Mouse (Mus musculus): ENCODE measurements around the gene Wbp1. TPM values are rescaled to one million over a fixed set of nuclear protein-coding genes. Genes with fewer than 3 reads are reported as not detected.

Wbp1 gene
- total and polyA plus RNA-seq, 3 experiments: 19.3 to 27.5 (median 24.1) TPM

DNA sequence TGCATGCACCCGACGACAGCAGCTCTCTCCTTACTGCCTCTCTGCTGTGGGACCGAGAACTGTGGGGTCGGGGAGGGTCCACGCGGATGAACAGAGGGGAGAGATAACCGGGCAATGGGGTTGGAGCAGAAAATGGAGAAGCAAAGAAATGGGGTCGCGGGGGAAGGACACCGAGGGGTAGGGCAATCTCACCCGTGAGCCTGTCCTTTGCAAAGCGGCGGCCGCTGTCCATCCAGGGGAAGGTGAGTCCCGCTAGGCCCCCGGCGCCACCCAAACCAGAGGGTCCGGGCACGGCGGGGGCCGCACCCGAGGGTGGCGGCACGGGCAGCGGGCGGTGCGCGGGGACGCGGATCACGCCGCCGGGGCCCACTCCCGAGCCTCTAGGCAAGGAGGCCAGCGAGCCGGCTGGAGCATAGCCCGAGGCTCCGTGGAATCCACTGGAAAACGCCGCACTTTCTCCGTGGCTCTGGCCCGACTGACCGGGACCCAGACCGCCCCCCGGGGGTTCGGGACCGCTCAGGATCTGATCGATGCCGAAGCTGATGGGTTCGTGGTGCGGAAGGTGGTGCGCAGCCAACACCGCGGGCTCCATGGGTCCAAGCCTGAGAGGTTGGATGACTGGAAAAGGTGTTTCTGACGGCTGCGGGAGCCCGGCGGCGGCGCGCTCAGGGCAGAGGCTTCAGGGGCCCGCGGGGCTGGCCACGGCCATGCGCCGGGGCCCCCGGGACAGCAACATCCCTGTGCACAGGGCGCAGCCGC is 51.7 kb downstream of the Wbp1 start:
- H3K36me3 ChIP-seq (replicated peaks in 1 of 2; ENCODE audit: control insufficient read depth in 1 of 2, insufficient read depth in 1 of 2, low read length in 1 of 2): peaks cover 0 to 22% of the 10 kb centered on the region in 2 experiments
- H3K27ac ChIP-seq (ENCODE audit: insufficient read depth, low read depth): no peak overlapping the region
- H3K9me3 ChIP-seq (replicated peaks; ENCODE audit: low read length): peaks cover 33% of the 10 kb centered on the region
- dilution Hi-C loops (cut with MboI; ENCODE audit: extremely low pct_ligation_motif_present, extremely low pct_unique_long_range_greater_than_20kb, low sequenced_read_pairs): no loop called here
- H3K4me3 ChIP-seq (replicated peaks in 1 of 3; ENCODE audit: low read depth in 2 of 3, low read length in 2 of 3, poor library complexity in 1 of 3): no peak overlapping the region
- no peak for DNase-seq (ENCODE audit: extremely low read depth)
- H3K9ac ChIP-seq (ENCODE audit: insufficient read depth, low read depth): no peak overlapping the region
- H3K79me2 ChIP-seq (replicated peaks; ENCODE audit: control insufficient read depth, extremely low read depth, insufficient read depth, poor library complexity, severe bottlenecking): no peaks in the 10 kb centered on the region
- no peaks in the 10 kb centered on the region for H3K4me1 ChIP-seq (ENCODE audit: control insufficient read depth in 1 of 2, insufficient read depth in 2 of 2)
- H3K27me3 ChIP-seq (replicated peaks): no peaks in the 10 kb centered on the region
- in situ Hi-C loops (cut with MboI; ENCODE audit: low pct_ligation_motif_present, low pct_unique_long_range_greater_than_20kb, low sequenced_read_pairs): no loop called here
- TF ChIP-seq ELF1 (IDR thresholded peaks at IDR 0.05; ENCODE audit: low read depth, low read length): no peak
- no peak for TF ChIP-seq CTCF (conservative IDR thresholded peaks at IDR 0.05 in 1 of 2, IDR thresholded peaks at IDR 0.05 in 1 of 2; ENCODE audit: low read depth in 2 of 2, low read length in 2 of 2)
- no peak for TF ChIP-seq NELFE (IDR thresholded peaks at IDR 0.05; ENCODE audit: low read depth, low read length)
- no peak for TF ChIP-seq POLR2A (IDR thresholded peaks at IDR 0.05; ENCODE audit: low read depth, low read length)
- no peak for TF ChIP-seq IRF4 (IDR thresholded peaks at IDR 0.05; ENCODE audit: low read depth, low read length)
- no peak for TF ChIP-seq RCOR1 (conservative IDR thresholded peaks at IDR 0.05; ENCODE audit: low read depth, low read length)
- no peak for TF ChIP-seq TBP (conservative IDR thresholded peaks at IDR 0.05; ENCODE audit: low read depth, low read length)
- no peak for TF ChIP-seq ZC3H11A (IDR thresholded peaks at IDR 0.05; ENCODE audit: low read depth, low read length)
- TF ChIP-seq MAX (IDR thresholded peaks at IDR 0.05; ENCODE audit: low read length): no peak
- no peak for TF ChIP-seq MAFK (IDR thresholded peaks at IDR 0.05; ENCODE audit: insufficient replicate concordance, low read length)
- TF ChIP-seq E2F4 (IDR thresholded peaks at IDR 0.05; ENCODE audit: insufficient replicate concordance, low read depth, low read length): no peak
- TF ChIP-seq GABPA (IDR thresholded peaks at IDR 0.05; ENCODE audit: insufficient replicate concordance, low read depth, low read length): no peak
- TF ChIP-seq PAX5 (IDR thresholded peaks at IDR 0.05; ENCODE audit: low read length): no peak
- no peak for TF ChIP-seq POLR2AphosphoS2 (IDR thresholded peaks at IDR 0.05; ENCODE audit: low read depth, low read length)
- no peak for TF ChIP-seq USF1 (IDR thresholded peaks at IDR 0.05; ENCODE audit: low read depth, low read length)
- no peak overlapping the region for H3K4me2 ChIP-seq (ENCODE audit: insufficient read depth, low read depth, poor library complexity, severe bottlenecking)

Other genes with a start within 250 kb of the Wbp1 start
Only the 20 nearest of the 23 such genes appear.
- gene Sema4f, start 181.8 kb downstream of the Wbp1 start, total RNA-seq (2012; rRNA removed): 0.04 TPM in 1 of 2 replicates, not detected in the other
- gene Sema4f, start 181.8 kb downstream of the Wbp1 start, total RNA-seq (2014; rRNA removed): not detected in 2 replicates
- not detected in 2 replicates for gene Sema4f, start 181.8 kb downstream of the Wbp1 start, polyA plus RNA-seq (2012; ENCODE audit: insufficient read length, low read depth)
- gene M1ap, start 174.7 kb downstream of the Wbp1 start, total RNA-seq (2012; rRNA removed): 3.0 and 6.4 TPM in 2 replicates
- 1.8 and 2.4 TPM in 2 replicates for gene M1ap, start 174.7 kb downstream of the Wbp1 start, total RNA-seq (2014; rRNA removed)
- 3.9 and 4.7 TPM in 2 replicates for gene M1ap, start 174.7 kb downstream of the Wbp1 start, polyA plus RNA-seq (2012; ENCODE audit: insufficient read length, low read depth)
- gene Dok1, start 88.1 kb downstream of the Wbp1 start, total RNA-seq (2012; rRNA removed): 33.2 and 34.7 TPM in 2 replicates
- 21.3 and 21.4 TPM in 2 replicates for gene Dok1, start 88.1 kb downstream of the Wbp1 start, total RNA-seq (2014; rRNA removed)
- gene Dok1, start 88.1 kb downstream of the Wbp1 start, polyA plus RNA-seq (2012; ENCODE audit: insufficient read length, low read depth): 23.8 and 24.6 TPM in 2 replicates
- gene Loxl3, start 87.4 kb downstream of the Wbp1 start, total RNA-seq (2012; rRNA removed): 0.93 and 1.0 TPM in 2 replicates
- gene Loxl3, start 87.4 kb downstream of the Wbp1 start, total RNA-seq (2014; rRNA removed): 0.05 TPM in 1 of 2 replicates, not detected in the other
- gene Loxl3, start 87.4 kb downstream of the Wbp1 start, polyA plus RNA-seq (2012; ENCODE audit: insufficient read length, low read depth): 0.74 and 1.0 TPM in 2 replicates
- 235 and 240 TPM in 2 replicates for gene Aup1, start 67.0 kb downstream of the Wbp1 start, total RNA-seq (2012; rRNA removed)
- 108 and 119 TPM in 2 replicates for gene Aup1, start 67.0 kb downstream of the Wbp1 start, total RNA-seq (2014; rRNA removed)
- 284 and 324 TPM in 2 replicates for gene Aup1, start 67.0 kb downstream of the Wbp1 start, polyA plus RNA-seq (2012; ENCODE audit: insufficient read length, low read depth)
- 113 and 128 TPM in 2 replicates for gene Htra2, start 66.3 kb downstream of the Wbp1 start, total RNA-seq (2012; rRNA removed)
- 131 and 137 TPM in 2 replicates for gene Htra2, start 66.3 kb downstream of the Wbp1 start, total RNA-seq (2014; rRNA removed)
- gene Htra2, start 66.3 kb downstream of the Wbp1 start, polyA plus RNA-seq (2012; ENCODE audit: insufficient read length, low read depth): 154 and 185 TPM in 2 replicates
- 2.2 and 2.7 TPM in 2 replicates for gene Dqx1, start 63.7 kb downstream of the Wbp1 start, total RNA-seq (2012; rRNA removed)
- gene Dqx1, start 63.7 kb downstream of the Wbp1 start, total RNA-seq (2014; rRNA removed): 0.99 and 1.3 TPM in 2 replicates
- 2.9 and 3.5 TPM in 2 replicates for gene Dqx1, start 63.7 kb downstream of the Wbp1 start, polyA plus RNA-seq (2012; ENCODE audit: insufficient read length, low read depth)
- not detected in 2 replicates for gene Tlx2, start 51.3 kb downstream of the Wbp1 start, total RNA-seq (2012; rRNA removed)
- gene Tlx2, start 51.3 kb downstream of the Wbp1 start, total RNA-seq (2014; rRNA removed): not detected in 2 replicates
- gene Tlx2, start 51.3 kb downstream of the Wbp1 start, polyA plus RNA-seq (2012; ENCODE audit: insufficient read length, low read depth): not detected in 2 replicates
- gene Pcgf1, start 43.7 kb downstream of the Wbp1 start, total RNA-seq (2012; rRNA removed): 14.5 and 16.6 TPM in 2 replicates
- gene Pcgf1, start 43.7 kb downstream of the Wbp1 start, total RNA-seq (2014; rRNA removed): 12.5 and 13.7 TPM in 2 replicates
- gene Pcgf1, start 43.7 kb downstream of the Wbp1 start, polyA plus RNA-seq (2012; ENCODE audit: insufficient read length, low read depth): 12.4 and 15.0 TPM in 2 replicates
- gene Lbx2, start 35.2 kb downstream of the Wbp1 start, total RNA-seq (2012; rRNA removed): 0.80 TPM in 1 of 2 replicates, not detected in the other
- gene Lbx2, start 35.2 kb downstream of the Wbp1 start, total RNA-seq (2014; rRNA removed): 0.86 TPM in 1 of 2 replicates, not detected in the other
- gene Lbx2, start 35.2 kb downstream of the Wbp1 start, polyA plus RNA-seq (2012; ENCODE audit: insufficient read length, low read depth): 1.2 and 1.7 TPM in 2 replicates
- gene Ccdc142, start 20.0 kb downstream of the Wbp1 start, total RNA-seq (2012; rRNA removed): 3.1 and 3.2 TPM in 2 replicates
- 0.38 and 0.59 TPM in 2 replicates for gene Ccdc142, start 20.0 kb downstream of the Wbp1 start, total RNA-seq (2014; rRNA removed)
- 1.1 and 1.7 TPM in 2 replicates for gene Ccdc142, start 20.0 kb downstream of the Wbp1 start, polyA plus RNA-seq (2012; ENCODE audit: insufficient read length, low read depth)
- gene Gm42688, start 19.9 kb downstream of the Wbp1 start, total RNA-seq (2012; rRNA removed): 1.3 and 2.1 TPM in 2 replicates
- gene Gm42688, start 19.9 kb downstream of the Wbp1 start, total RNA-seq (2014; rRNA removed): 1.2 TPM in 2 replicates
- gene Gm42688, start 19.9 kb downstream of the Wbp1 start, polyA plus RNA-seq (2012; ENCODE audit: insufficient read length, low read depth): 1.6 and 2.0 TPM in 2 replicates
- 74.0 and 83.3 TPM in 2 replicates for gene Mrpl53, start 12.5 kb downstream of the Wbp1 start, total RNA-seq (2012; rRNA removed)
- gene Mrpl53, start 12.5 kb downstream of the Wbp1 start, total RNA-seq (2014; rRNA removed): 52.2 and 54.2 TPM in 2 replicates
- gene Mrpl53, start 12.5 kb downstream of the Wbp1 start, polyA plus RNA-seq (2012; ENCODE audit: insufficient read length, low read depth): 52.9 and 55.5 TPM in 2 replicates
- gene Mogs, start 6.1 kb downstream of the Wbp1 start, total RNA-seq (2012; rRNA removed): 78.9 and 104 TPM in 2 replicates
- gene Mogs, start 6.1 kb downstream of the Wbp1 start, total RNA-seq (2014; rRNA removed): 77.3 and 78.4 TPM in 2 replicates
- gene Mogs, start 6.1 kb downstream of the Wbp1 start, polyA plus RNA-seq (2012; ENCODE audit: insufficient read length, low read depth): 53.0 and 57.2 TPM in 2 replicates
- 26.1 and 26.9 TPM in 2 replicates for gene Ino80b, start 3.9 kb upstream of the Wbp1 start, total RNA-seq (2012; rRNA removed)
- 14.9 and 15.4 TPM in 2 replicates for gene Ino80b, start 3.9 kb upstream of the Wbp1 start, total RNA-seq (2014; rRNA removed)
- gene Ino80b, start 3.9 kb upstream of the Wbp1 start, polyA plus RNA-seq (2012; ENCODE audit: insufficient read length, low read depth): 30.4 and 34.2 TPM in 2 replicates
- 0.59 and 0.68 TPM in 2 replicates for gene Rtkn, start 13.9 kb upstream of the Wbp1 start, total RNA-seq (2012; rRNA removed)
- gene Rtkn, start 13.9 kb upstream of the Wbp1 start, total RNA-seq (2014; rRNA removed): 0.54 and 1.3 TPM in 2 replicates
- 0.47 and 0.78 TPM in 2 replicates for gene Rtkn, start 13.9 kb upstream of the Wbp1 start, polyA plus RNA-seq (2012; ENCODE audit: insufficient read length, low read depth)
- 4.7 and 10.3 TPM in 2 replicates for gene Wdr54, start 34.8 kb upstream of the Wbp1 start, total RNA-seq (2012; rRNA removed)
- gene Wdr54, start 34.8 kb upstream of the Wbp1 start, total RNA-seq (2014; rRNA removed): 4.9 and 7.8 TPM in 2 replicates
- 1.7 and 1.9 TPM in 2 replicates for gene Wdr54, start 34.8 kb upstream of the Wbp1 start, polyA plus RNA-seq (2012; ENCODE audit: insufficient read length, low read depth)
- 0.34 and 0.38 TPM in 2 replicates for gene 1700003E16Rik, start 34.8 kb upstream of the Wbp1 start, total RNA-seq (2012; rRNA removed)
- gene 1700003E16Rik, start 34.8 kb upstream of the Wbp1 start, total RNA-seq (2014; rRNA removed): not detected in 2 replicates
- 0.23 and 0.25 TPM in 2 replicates for gene 1700003E16Rik, start 34.8 kb upstream of the Wbp1 start, polyA plus RNA-seq (2012; ENCODE audit: insufficient read length, low read depth)
- gene Dctn1, start 44.4 kb upstream of the Wbp1 start, total RNA-seq (2012; rRNA removed): 17.8 and 19.8 TPM in 2 replicates
- gene Dctn1, start 44.4 kb upstream of the Wbp1 start, total RNA-seq (2014; rRNA removed): 12.2 and 12.8 TPM in 2 replicates
- gene Dctn1, start 44.4 kb upstream of the Wbp1 start, polyA plus RNA-seq (2012; ENCODE audit: insufficient read length, low read depth): 36.4 and 37.3 TPM in 2 replicates
- gene Slc4a5, start 98.3 kb upstream of the Wbp1 start, total RNA-seq (2012; rRNA removed): 0.13 and 0.38 TPM in 2 replicates
- gene Slc4a5, start 98.3 kb upstream of the Wbp1 start, total RNA-seq (2014; rRNA removed): not detected in 2 replicates
- gene Slc4a5, start 98.3 kb upstream of the Wbp1 start, polyA plus RNA-seq (2012; ENCODE audit: insufficient read length, low read depth): 0.21 TPM in 1 of 2 replicates, not detected in the other